Mouse (Mus musculus) thymus, postnatal 10 days (tissue): ENCODE measurements around the gene Arhgap1.
A peak's percentile ranks its signal among the peaks of the same experiment; 100 is the strongest.
"Not testable (repeated sequence)": the region's sequence is repeated elsewhere in the genome, so short reads cannot be mapped to it uniquely, and the experiment has no call there.

ENCODE experiments used
- DNase-seq, 2 experiments: peaks; one replicate each; pipeline ENCODE4 v3.0.0; 2021; ENCODE audit warnings: low spot score in 2 of 2

Arhgap1 gene

GRCm38 (mm10) chr2:91649553-91650359, at the start of gene Arhgap1, which contains the start of gene Zfp408:
Gene Arhgap1 (plus strand): TSS chr2:91649860.
Gene Zfp408 (minus strand): TSS chr2:91649791.
- DNase-seq = peak; percentile 95 to 96

GRCm38 (mm10) chr2:91600475-91600874, 49.2 kb upstream of the Arhgap1 start:
- no peak for DNase-seq

GRCm38 (mm10) chr2:91602389-91602788, 47.3 kb upstream of the Arhgap1 start:
- peak in 1 of 2 experiments; percentile 19 for DNase-seq

GRCm38 (mm10) chr2:91609370-91609769, 40.3 kb upstream of the Arhgap1 start:
- DNase-seq = not testable (repeated sequence)

DNA sequence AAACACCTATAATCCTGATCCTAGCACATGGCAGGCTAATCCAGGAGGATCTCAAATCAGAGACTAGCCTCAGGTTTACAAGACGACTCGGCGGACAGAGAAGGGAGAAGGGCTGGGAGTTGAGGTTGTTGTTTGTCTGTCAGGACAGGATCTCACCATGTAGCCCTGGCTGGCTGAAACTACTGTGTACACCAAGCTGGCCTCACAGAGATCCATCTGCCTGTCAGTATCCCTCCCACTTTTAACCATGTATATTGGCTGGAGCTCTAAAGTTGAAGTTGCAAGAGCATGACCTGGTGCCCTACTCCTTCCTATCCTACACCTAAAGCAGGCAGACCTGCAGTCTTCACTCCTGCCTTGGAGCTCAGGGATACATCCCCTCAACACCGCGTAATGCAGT, 27.3 kb upstream of the Arhgap1 start:
- no peak for DNase-seq

DNA sequence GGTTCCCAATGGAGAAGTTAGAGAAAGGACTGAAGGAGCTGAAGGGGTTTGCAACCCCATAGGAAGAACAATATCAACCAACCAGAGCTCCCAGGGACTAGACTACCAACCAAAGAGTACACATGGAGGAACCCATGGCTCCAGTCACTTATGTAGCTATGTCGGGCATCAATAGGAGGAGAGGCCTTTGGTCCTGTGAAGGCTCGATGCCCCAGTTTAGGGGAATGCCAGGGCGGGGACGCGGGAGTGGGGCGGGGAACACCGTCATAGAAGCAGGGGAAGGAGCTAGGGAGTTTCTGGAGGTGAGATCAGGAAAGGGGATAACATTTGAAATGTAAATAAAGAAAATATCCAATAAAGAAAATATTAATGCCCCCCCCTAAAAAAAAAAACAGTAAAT, 26.3 kb upstream of the Arhgap1 start:
- DNase-seq = not testable (repeated sequence)

- DNase-seq = no peak
Measured at GRCm38 (mm10) chr2:91627486-91627885, 22.2 kb upstream of the Arhgap1 start.

GRCm38 (mm10) chr2:91628171-91628570, 21.5 kb upstream of the Arhgap1 start:
- DNase-seq = no peak

- no peak for DNase-seq
Measured at GRCm38 (mm10) chr2:91629682-91630081, 20.0 kb upstream of the Arhgap1 start.

GRCm38 (mm10) chr2:91630384-91630783, 19.3 kb upstream of the Arhgap1 start:
- no peak for DNase-seq

- no peak for DNase-seq
Measured at GRCm38 (mm10) chr2:91631826-91632225, 17.8 kb upstream of the Arhgap1 start.

- DNase-seq = no peak
Measured at GRCm38 (mm10) chr2:91632316-91632715, 17.3 kb upstream of the Arhgap1 start.

GRCm38 (mm10) chr2:91633334-91633977, 16.2 kb upstream of the Arhgap1 start:
- no peak for DNase-seq

DNA sequence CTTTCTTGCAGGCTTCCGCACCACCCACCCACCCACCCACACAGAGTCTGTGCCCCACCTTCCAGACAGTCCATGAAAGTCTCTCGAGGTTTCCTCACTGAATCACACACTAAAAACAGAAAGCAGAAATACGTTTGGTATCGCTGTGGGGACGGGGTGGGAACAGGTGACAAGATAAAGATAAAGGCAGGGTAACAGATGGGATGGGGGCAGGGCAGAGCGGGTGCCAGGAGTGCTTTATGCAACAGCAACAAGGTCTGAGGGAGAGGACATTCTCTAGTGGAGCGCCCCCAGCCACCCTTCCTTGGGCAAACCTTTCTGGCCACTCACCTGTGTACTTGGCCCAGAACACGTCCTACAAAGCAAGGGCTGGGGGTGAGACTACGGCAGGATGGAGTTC, 14.8 kb upstream of the Arhgap1 start:
- peak; percentile 46 to 55 for DNase-seq

DNA sequence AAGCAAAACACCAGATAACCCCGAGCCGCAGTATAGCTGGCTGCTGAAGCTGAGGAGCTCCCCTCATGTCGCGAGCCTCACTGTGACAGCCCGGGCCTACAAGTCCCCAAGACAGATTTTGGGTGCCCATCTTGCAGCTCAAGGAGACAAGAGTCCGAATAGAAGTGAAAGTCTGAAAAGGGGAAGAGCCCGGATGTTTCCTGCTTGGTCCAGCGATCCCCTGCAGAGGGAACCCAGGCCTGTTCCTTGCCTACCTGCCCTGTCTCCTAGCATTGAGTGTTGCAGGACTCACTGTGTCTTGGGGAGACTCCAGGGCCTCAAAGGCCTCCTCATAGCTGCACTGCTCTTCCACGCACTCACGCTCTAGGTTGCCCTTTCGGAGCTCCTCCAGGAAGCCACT, 14.2 kb upstream of the Arhgap1 start:
- no peak for DNase-seq

DNA sequence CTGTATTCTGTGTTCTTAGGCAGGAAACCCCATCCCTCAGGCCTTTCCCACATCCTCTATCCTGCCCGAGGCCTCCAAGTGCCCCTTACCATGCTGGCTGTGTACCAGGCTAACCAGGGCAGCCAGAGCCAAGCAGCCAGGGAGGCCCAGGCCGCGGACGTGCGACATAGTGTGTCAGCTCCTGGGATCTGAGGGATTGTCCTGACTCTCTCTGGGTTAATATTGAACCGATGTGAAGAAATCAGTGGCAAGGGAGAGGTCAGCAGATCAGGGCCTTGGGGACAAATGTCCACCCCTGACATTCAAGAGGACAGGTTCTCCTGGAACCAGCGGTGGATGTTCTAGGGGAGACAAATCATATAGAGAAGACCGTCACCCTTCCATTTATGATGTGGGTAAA, 13.4 kb upstream of the Arhgap1 start, which contains the start of gene F2:
Gene F2, minus strand, starts transcription at position 186 of the 400 bp plus-strand sequence.
- no peak for DNase-seq

DNA sequence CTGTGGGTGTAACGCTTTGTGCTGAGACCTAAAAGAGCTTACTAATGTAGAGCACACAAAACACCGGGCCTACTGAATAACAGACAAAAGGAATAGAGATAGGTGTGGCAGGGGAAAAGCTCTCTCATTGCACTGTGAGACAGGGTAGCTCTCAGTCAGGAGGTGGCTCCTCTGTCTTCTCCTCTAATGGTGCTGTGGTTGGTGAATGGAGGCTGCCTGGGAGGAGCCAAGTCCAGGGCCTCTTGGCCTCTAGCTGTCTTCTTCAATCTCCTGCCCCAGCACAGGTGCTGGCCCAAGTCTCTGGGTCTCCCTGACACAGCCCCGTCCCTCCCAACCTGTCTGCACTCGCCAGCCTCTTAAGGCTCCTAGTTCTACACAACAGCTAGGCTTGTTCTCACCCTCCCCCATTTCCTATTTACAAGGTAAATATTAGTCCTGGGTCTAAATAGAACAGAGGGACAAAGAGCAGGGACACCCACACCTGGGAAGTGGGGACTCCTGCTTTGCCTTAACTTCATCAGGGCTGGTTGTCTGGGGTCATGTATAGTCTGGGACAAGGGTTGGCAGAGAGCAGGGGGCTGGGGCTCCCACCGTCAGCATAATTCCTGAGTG, 12.8 kb upstream of the Arhgap1 start:
- no peak for DNase-seq

DNA sequence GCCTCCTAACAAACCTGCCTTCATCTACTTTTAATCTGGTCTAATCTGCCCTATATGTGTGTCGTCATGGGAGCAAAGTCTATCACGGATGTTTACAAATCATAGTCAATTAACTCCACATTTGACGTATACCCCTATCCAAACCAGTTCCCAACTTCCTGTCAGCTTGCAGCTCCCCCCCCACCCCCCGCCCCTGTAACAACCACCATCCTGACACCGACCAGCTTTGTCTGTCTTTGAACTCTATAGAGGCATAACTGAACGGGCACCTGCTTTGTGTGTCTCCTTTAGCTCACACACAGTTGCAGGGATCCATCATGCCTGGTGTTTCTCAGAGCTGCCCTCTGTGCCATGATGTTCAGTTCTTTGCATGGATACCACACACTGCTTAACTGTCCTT, 10.7 kb upstream of the Arhgap1 start:
- peak in 1 of 2 experiments; percentile 21 for DNase-seq

- no peak for DNase-seq
Measured at GRCm38 (mm10) chr2:91642825-91643415, 6.7 kb upstream of the Arhgap1 start.

GRCm38 (mm10) chr2:91644021-91644420, 5.6 kb upstream of the Arhgap1 start:
- no peak for DNase-seq

- DNase-seq = peak in 1 of 2 experiments; percentile 36
Measured at GRCm38 (mm10) chr2:91645354-91645753, 4.3 kb upstream of the Arhgap1 start.

- peak; percentile 67 to 76 for DNase-seq
Measured at GRCm38 (mm10) chr2:91645811-91646210, 3.8 kb upstream of the Arhgap1 start.
